Mouse (Mus musculus): ENCODE data around the gene Prkar2a. TPM values are rescaled to one million over a fixed set of nuclear protein-coding genes. Genes with fewer than 3 reads are reported as not detected.
A peak's percentile ranks its signal among the peaks of the same experiment; 100 is the strongest.

Prkar2a gene
- total RNA-seq, 2 experiments from 2014 or later, result 164 to 169 TPM

DNA sequence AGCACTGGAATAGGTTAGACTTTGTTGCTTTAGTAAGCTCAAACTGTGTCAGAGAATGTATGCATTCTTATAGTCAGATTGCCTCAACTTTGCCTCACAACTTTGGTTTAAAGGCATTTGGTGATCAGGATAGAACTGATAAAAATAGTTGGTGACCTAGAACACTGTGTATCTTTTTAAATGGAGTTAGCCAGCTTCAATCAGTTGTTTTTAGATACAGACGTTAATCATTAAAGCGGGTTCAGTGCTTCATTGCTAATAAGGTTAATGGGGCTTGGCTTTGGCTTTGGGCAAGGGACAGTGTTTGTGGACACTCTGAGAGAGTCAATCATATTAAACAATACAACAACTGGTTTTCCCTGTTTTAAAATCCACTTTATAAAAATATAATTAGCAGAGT, 106.2 kb downstream of the Prkar2a start:
- DNase-seq (ENCODE audit: low spot score), result no peak

DNA sequence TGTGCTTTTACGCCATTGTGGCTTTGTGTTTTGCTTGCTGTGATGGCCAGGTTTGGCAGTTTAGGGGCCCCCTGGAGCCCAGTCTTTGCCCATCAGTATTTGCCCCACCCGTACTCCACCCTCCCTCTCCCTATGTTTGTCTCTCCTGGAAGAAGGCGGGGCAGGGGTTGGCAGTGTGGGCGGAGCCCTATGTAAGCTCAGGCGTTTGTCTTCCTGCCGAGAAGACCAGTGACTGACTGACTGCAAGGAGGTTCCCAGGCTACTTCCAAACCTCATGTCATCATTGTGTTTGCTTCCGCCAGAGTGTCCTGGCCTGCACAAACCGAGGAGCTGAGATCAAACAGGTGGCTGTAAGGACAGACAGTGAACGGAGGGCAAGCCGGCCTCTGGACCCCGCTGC, 106.6 kb downstream of the Prkar2a start:
- peak; percentile 59 for DNase-seq (ENCODE audit: low spot score)

DNA sequence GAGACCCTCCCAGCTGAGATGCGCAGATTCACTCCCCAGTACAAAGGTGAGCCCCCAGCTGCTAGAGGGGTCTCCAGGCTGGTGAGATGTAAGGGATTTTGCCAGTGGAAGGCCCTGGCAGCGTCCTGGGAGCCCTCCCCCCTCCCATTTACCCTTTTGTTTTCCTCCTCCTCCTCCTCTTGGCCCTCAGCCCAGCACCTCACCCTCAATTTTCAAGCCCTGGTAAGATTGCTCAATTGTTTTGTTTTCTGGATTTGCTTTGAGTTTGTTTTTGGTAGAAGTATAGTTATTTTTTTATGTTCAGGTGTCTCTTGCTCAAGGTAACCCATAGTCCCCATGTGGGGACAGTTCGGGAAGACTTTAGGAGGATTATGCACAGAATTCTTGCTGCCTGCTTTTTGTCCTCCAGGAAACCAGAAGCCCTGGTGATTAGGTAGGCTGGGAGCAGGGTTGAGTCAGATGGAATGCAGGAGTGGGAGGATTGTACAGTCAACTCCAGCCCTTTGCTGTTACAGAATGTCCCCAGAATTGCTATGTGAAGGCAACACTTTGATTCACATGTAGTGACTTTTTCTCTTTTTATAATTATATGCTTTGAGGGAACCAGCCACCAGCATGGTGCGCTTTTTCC, 107.4 kb downstream of the Prkar2a start:
- DNase-seq (ENCODE audit: low spot score), result no peak

DNA sequence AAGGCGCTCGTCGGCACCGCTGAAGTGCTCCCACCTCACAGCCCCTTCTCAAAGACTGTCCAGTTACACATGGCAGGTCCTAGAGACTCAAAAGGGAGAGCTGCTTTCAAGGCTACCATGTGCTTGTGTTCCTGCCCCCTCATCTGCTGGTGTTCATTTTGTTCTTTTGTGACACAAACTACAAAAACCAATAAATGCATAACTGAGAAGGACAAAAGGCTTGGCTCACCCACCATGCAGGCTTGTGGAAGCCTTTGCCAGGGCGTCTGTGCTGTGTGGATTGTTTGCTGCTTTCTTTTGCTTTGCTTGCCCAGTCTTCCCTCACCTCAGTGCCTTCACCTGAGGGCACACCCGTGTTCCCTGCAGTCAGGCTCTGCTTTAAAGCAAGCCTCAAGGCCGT, 108.4 kb downstream of the Prkar2a start:
- DNase-seq (ENCODE audit: low spot score), result no peak

DNA sequence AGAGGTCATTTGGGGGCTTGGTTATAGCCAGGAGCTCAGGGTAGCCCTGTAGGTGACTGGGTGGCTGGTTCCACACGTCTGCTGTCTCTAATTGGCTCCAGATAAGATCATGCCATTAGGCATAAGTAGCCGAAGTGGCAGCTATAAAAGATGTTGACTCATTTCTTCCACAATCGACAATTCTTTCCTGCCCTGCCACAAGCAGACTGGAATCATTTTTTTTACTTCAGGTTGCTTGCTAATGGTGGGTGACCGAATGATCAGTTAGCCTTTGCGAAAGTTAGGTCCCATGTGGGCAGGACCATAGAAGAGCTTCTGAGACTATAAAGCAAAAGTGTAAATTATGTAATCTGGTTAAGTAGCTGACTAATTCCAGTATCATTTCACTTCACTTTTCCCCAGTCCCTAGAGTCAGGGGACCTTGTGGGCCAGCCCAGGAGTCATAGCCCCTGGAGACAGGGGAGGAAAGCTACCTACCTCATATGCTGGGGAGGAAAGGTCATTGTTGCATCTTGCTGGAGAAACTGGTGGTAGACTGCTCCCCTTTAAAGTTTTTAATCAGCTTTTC, 109.5 kb downstream of the Prkar2a start:
- no peak for DNase-seq (ENCODE audit: low spot score)

DNA sequence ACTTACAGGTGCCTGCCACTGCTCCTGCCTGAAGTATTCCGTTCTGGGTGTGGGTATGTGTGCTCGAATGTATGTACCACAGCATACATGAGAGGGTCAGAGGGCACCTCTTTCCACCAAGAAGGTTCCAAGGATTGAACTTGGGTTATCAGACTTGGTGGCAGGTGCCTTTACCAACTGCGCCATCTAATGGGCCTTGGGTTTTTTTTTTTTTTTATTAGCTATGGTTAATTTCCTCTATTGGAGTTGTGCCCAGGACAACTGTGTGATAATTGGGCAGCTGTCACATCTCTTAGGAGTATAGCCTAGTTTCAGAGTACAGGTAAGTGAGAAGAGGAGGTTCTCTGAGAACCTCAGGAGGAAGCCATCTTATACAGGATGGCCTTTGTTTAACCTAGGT, 110.5 kb downstream of the Prkar2a start:
- no peak for DNase-seq (ENCODE audit: low spot score)

Small RNA genes lying within 50 kb of the gene (microRNA-seq; reads per million reads assigned to microRNA genes)
- gene Gm26298, result not detected

Other genes starting within 250 kb of the Prkar2a start
- 10 to 100 TPM; 14.4 to 15.2 TPM for gene Ccdc71, start 228.8 kb upstream of the Prkar2a start, total RNA-seq (2021)
- 1 to 10 TPM; 1.8 to 2.2 TPM for gene Klhdc8b, start 227.7 kb upstream of the Prkar2a start, total RNA-seq (2021)
- gene Lamb2, start 209.6 kb upstream of the Prkar2a start, total RNA-seq (2021), result 100 to 1,000 TPM; 117 to 126 TPM
- 100 to 1,000 TPM; 126 to 127 TPM for gene Usp19, start 198.7 kb upstream of the Prkar2a start, total RNA-seq (2021)
- 10 to 100 TPM; 83.0 to 86.4 TPM for gene Qars, start 181.6 kb upstream of the Prkar2a start, total RNA-seq (2021)
- 10 to 100 TPM; 47.3 to 57.4 TPM for gene Qrich1, start 172.5 kb upstream of the Prkar2a start, total RNA-seq (2021)
- gene Impdh2, start 129.0 kb upstream of the Prkar2a start, total RNA-seq (2021), result 10 to 100 TPM; 61.3 to 63.2 TPM
- 10 to 100 TPM; 29.3 to 30.0 TPM for gene Ndufaf3, start 121.9 kb upstream of the Prkar2a start, total RNA-seq (2021)
- gene Dalrd3, start 119.4 kb upstream of the Prkar2a start, total RNA-seq (2021), result 1 to 10 TPM; 7.5 to 8.9 TPM
- gene Wdr6, start 110.6 kb upstream of the Prkar2a start, total RNA-seq (2021), result 1 to 10 TPM; 6.4 to 7.9 TPM
- gene P4htm, start 91.6 kb upstream of the Prkar2a start, total RNA-seq (2021), result 1 to 10 TPM; 3.4 to 4.1 TPM
- gene Arih2, start 39.9 kb upstream of the Prkar2a start, total RNA-seq (2021), result 10 to 100 TPM; 73.1 to 84.5 TPM
- gene Slc25a20, start 27.2 kb upstream of the Prkar2a start, total RNA-seq (2021), result 10 to 100 TPM; 68.1 to 85.0 TPM
- 10 to 100 TPM; 14.9 TPM for gene Ip6k2, start 94.5 kb downstream of the Prkar2a start, total RNA-seq (2021)
- gene Nckipsd, start 119.1 kb downstream of the Prkar2a start, total RNA-seq (2021), result 1 to 10 TPM; 4.4 TPM
- under 1 TPM in 1 of 2 experiments, not detected in 1; 0.02 TPM for gene Celsr3, start 137.0 kb downstream of the Prkar2a start, total RNA-seq (2021)
- 10 to 100 TPM; 14.0 to 14.6 TPM for gene Slc26a6, start 164.0 kb downstream of the Prkar2a start, total RNA-seq (2021)
- not detected for gene Tmem89, start 225.3 kb downstream of the Prkar2a start, total RNA-seq (2021)
- 100 to 1,000 TPM; 888 to 981 TPM for gene Uqcrc1, start 247.3 kb downstream of the Prkar2a start, total RNA-seq (2021)

Measured in gastrocnemius, adult 18-20 months (tissue).